Mouse (Mus musculus) CH12.LX (cell line): ENCODE results near the gene Baiap2l1. TPM values are rescaled to one million over a fixed set of nuclear protein-coding genes. Genes with fewer than 3 reads are reported as not detected.

ENCODE experiments used
- DNase-seq: peaks from one replicate; pipeline ENCODE4 v3.0.0-alpha.2; 2013; ENCODE audit errors: extremely low read depth
- H3K27ac ChIP-seq: 2 replicates; pipeline ENCODE4 v1.5.1; 2012; ENCODE audit warnings: low read depth, mild to moderate bottlenecking, control low read depth, moderate library complexity; ENCODE audit not compliant: insufficient read depth
- H3K27me3 ChIP-seq: replicated peaks from 2 replicates; pipeline ENCODE3; 2012; ENCODE audit warnings: inconsistent platforms
- H3K36me3 ChIP-seq, 2 experiments: replicated peaks in 1 of 2; 2 replicates each; pipeline versions ENCODE3 to v1.6.1; 2012; ENCODE audit warnings: inconsistent platforms in 1 of 2, low read length in 1 of 2, mild to moderate bottlenecking in 1 of 2, mixed read lengths in 1 of 2, moderate library complexity in 1 of 2; ENCODE audit not compliant: control insufficient read depth in 1 of 2, insufficient read depth in 1 of 2
- H3K4me1 ChIP-seq, 2 experiments: 2 replicates each; pipeline ENCODE4 v1.6.1; 2012; ENCODE audit warnings: inconsistent platforms in 1 of 2, moderate library complexity in 1 of 2; ENCODE audit not compliant: insufficient read depth in 2 of 2, control insufficient read depth in 1 of 2
- H3K4me2 ChIP-seq: 2 replicates; pipeline ENCODE4 v1.6.1; 2012; ENCODE audit warnings: low read depth, mild to moderate bottlenecking, control low read depth; ENCODE audit not compliant: poor library complexity, insufficient read depth, severe bottlenecking
- H3K4me3 ChIP-seq, 3 experiments: fragments of 150-350 bp in 1 of 3; sonication (generic) in 1 of 3; replicated peaks in 1 of 3; 2 replicates each; pipeline versions ENCODE3 to v1.5.1; 2011 to 2012; ENCODE audit warnings: low read depth in 2 of 3, low read length in 2 of 3, mild to moderate bottlenecking in 2 of 3, moderate library complexity in 2 of 3, control low read depth in 1 of 3, improper control_type of control experiment in 1 of 3, inconsistent platforms in 1 of 3, mixed read lengths in 1 of 3; ENCODE audit not compliant: poor library complexity in 1 of 3
- H3K79me2 ChIP-seq: replicated peaks from 2 replicates; pipeline ENCODE4 v1.6.1; 2012; ENCODE audit warnings: mild to moderate bottlenecking, moderate library complexity; ENCODE audit not compliant: control insufficient read depth, poor library complexity, insufficient read depth, severe bottlenecking; ENCODE audit errors: extremely low read depth
- H3K9ac ChIP-seq: 2 replicates; pipeline ENCODE4 v1.6.1; 2012; ENCODE audit warnings: low read depth, mild to moderate bottlenecking, control low read depth, moderate library complexity; ENCODE audit not compliant: insufficient read depth
- H3K9me3 ChIP-seq: replicated peaks from 2 replicates; pipeline ENCODE3; 2012; ENCODE audit warnings: low read length, inconsistent platforms, mixed read lengths
- BHLHE40 ChIP-seq: IDR thresholded peaks from 2 replicates; pipeline ENCODE4 v1.6.1; 2011; ENCODE audit warnings: mild to moderate bottlenecking, low read depth, low read length, improper control_type of control experiment
- CTCF ChIP-seq, 2 experiments: IDR thresholded peaks in 1 of 2; conservative IDR thresholded peaks in 1 of 2; 2 replicates each; pipeline ENCODE4 v1.5.1; 2011 to 2012; ENCODE audit warnings: low read depth in 2 of 2, low read length in 2 of 2, improper control_type of control experiment in 1 of 2, inconsistent platforms in 1 of 2, mild to moderate bottlenecking in 1 of 2, moderate library complexity in 1 of 2
- E2F4 ChIP-seq: IDR thresholded peaks from 2 replicates; pipeline ENCODE4 v1.6.1; 2011; ENCODE audit warnings: low read depth, low read length, improper control_type of control experiment; ENCODE audit not compliant: insufficient replicate concordance
- ELF1 ChIP-seq: IDR thresholded peaks from 2 replicates; pipeline ENCODE4 v1.6.1; 2014; ENCODE audit warnings: low read depth, mild to moderate bottlenecking, inconsistent platforms, low read length, improper control_type of control experiment
- EP300 ChIP-seq: IDR thresholded peaks from 2 replicates; pipeline ENCODE4 v1.6.1; 2011; ENCODE audit warnings: low read length, improper control_type of control experiment
- ETS1 ChIP-seq: conservative IDR thresholded peaks from 2 replicates; pipeline ENCODE4 v1.6.1; 2012; ENCODE audit warnings: low read depth, mild to moderate bottlenecking, inconsistent platforms, low read length, improper control_type of control experiment, moderate library complexity
- GABPA ChIP-seq: IDR thresholded peaks from 2 replicates; pipeline ENCODE4 v1.6.1; 2012; ENCODE audit warnings: low read depth, low read length, improper control_type of control experiment, inconsistent platforms; ENCODE audit not compliant: insufficient replicate concordance
- IRF4 ChIP-seq: IDR thresholded peaks from 2 replicates; pipeline ENCODE4 v1.6.1; 2014; ENCODE audit warnings: low read depth, mild to moderate bottlenecking, inconsistent platforms, low read length, improper control_type of control experiment
- MAX ChIP-seq: IDR thresholded peaks from 2 replicates; pipeline ENCODE4 v1.6.1; 2011; ENCODE audit warnings: low read length, improper control_type of control experiment
- MAZ ChIP-seq: IDR thresholded peaks from 2 replicates; pipeline ENCODE4 v1.6.1; 2012; ENCODE audit warnings: low read depth, mild to moderate bottlenecking, inconsistent platforms, low read length, improper control_type of control experiment, moderate library complexity
- NELFE ChIP-seq: IDR thresholded peaks from 2 replicates; pipeline ENCODE4 v1.6.1; 2011; ENCODE audit warnings: low read depth, low read length, improper control_type of control experiment
- NRF1 ChIP-seq: IDR thresholded peaks from 2 replicates; pipeline ENCODE4 v1.6.1; 2014; ENCODE audit warnings: low read depth, mild to moderate bottlenecking, inconsistent platforms, low read length, improper control_type of control experiment, moderate library complexity
- RAD21 ChIP-seq: IDR thresholded peaks from 2 replicates; pipeline ENCODE4 v1.6.1; 2011; ENCODE audit warnings: low read depth, mild to moderate bottlenecking, low read length, improper control_type of control experiment, moderate library complexity
- RCOR1 ChIP-seq: conservative IDR thresholded peaks from 2 replicates; pipeline ENCODE4 v1.6.1; 2012; ENCODE audit warnings: low read depth, mild to moderate bottlenecking, inconsistent platforms, low read length, improper control_type of control experiment
- SIN3A ChIP-seq: IDR thresholded peaks from 2 replicates; pipeline ENCODE4 v1.6.1; 2012; ENCODE audit warnings: low read length, improper control_type of control experiment, inconsistent platforms
- TBP ChIP-seq: conservative IDR thresholded peaks from 2 replicates; pipeline ENCODE4 v1.6.1; 2011; ENCODE audit warnings: low read depth, low read length, improper control_type of control experiment
- UBTF ChIP-seq: IDR thresholded peaks from 2 replicates; pipeline ENCODE4 v1.6.1; 2012; ENCODE audit warnings: low read depth, mild to moderate bottlenecking, inconsistent platforms, low read length, improper control_type of control experiment, moderate library complexity
- ZKSCAN1 ChIP-seq: IDR thresholded peaks from 2 replicates; pipeline ENCODE4 v1.6.1; 2012; ENCODE audit warnings: low read depth, inconsistent platforms, low read length, improper control_type of control experiment, borderline replicate concordance
- ZMIZ1 ChIP-seq: IDR thresholded peaks from 2 replicates; pipeline ENCODE4 v1.6.1; 2012; ENCODE audit warnings: low read depth, mild to moderate bottlenecking, inconsistent platforms, low read length, improper control_type of control experiment
- ZNF384 ChIP-seq: IDR thresholded peaks from 2 replicates; pipeline ENCODE4 v1.6.1; 2012; ENCODE audit warnings: low read depth, low read length, improper control_type of control experiment, inconsistent platforms
- dilution Hi-C: fragments of 300-500 bp; cut with MboI; formaldehyde crosslinking; loops from 2 replicates; pipeline ENCODE4 v1.14.3; 2020; ENCODE audit warnings: low sequenced_read_pairs; ENCODE audit not compliant: extremely low pct_unique_long_range_greater_than_20kb, extremely low pct_ligation_motif_present
- in situ Hi-C: fragments of 300-500 bp; cut with MboI; formaldehyde crosslinking; loops from 3 replicates; pipeline ENCODE4 v1.14.3; 2019; ENCODE audit warnings: low sequenced_read_pairs, low pct_ligation_motif_present, low pct_unique_long_range_greater_than_20kb, mixed read lengths
- polyA plus RNA-seq: library from polyadenylated mRNA; unstranded; fragments of >175 nt; gene quantifications from 2 replicates; pipeline ENCODE4 v1.2.1, GENCODE M21; 2012; ENCODE audit warnings: low read depth; ENCODE audit not compliant: insufficient read length
- total RNA-seq, 2 experiments: library from RNA; depleted of rRNA; stranded (reverse); fragments of 300-350 nt in 1 of 2; fragments of >200 nt in 1 of 2; gene quantifications; 2 replicates each; pipeline ENCODE4 v1.2.3; 2012 to 2014

The Baiap2l1 gene
- total and polyA plus RNA-seq, 3 experiments = 0.04 to 0.40 (median 0.11) TPM

- peaks cover 54% of the 10 kb centered on the region for H3K27me3 ChIP-seq
- no peaks in the 10 kb centered on the region for H3K79me2 ChIP-seq
- H3K36me3 ChIP-seq = no peaks in the 10 kb centered on the region
- no peak for DNase-seq
- in situ Hi-C loops = no loop called here
- H3K9ac ChIP-seq = no peak overlapping the region
- H3K9me3 ChIP-seq = peaks cover 8% of the 10 kb centered on the region
- TF ChIP-seq CTCF (conservative IDR thresholded peaks at IDR 0.05 in 1 of 2, IDR thresholded peaks at IDR 0.05 in 1 of 2; ENCODE audit: low read depth in 2 of 2, low read length in 2 of 2) = no peak
- TF ChIP-seq E2F4 = no peak
- TF ChIP-seq MAZ = no peak
- no peak for TF ChIP-seq GABPA
- TF ChIP-seq NELFE = no peak
- TF ChIP-seq BHLHE40 = no peak
- no peak for TF ChIP-seq EP300
- no peak for TF ChIP-seq NRF1
- no peak for TF ChIP-seq ZKSCAN1
- TF ChIP-seq RCOR1 = no peak
- TF ChIP-seq, all 38 proteins: peak for 0
- no peak overlapping the region for H3K4me3 ChIP-seq
- no peaks in the 10 kb centered on the region for H3K4me1 ChIP-seq
- no peak overlapping the region for H3K27ac ChIP-seq
- dilution Hi-C loops = no loop called here
- no peak overlapping the region for H3K4me2 ChIP-seq
Observed at GRCm38 (mm10) chr5:144400821-144401220, 42.9 kb upstream of the Baiap2l1 start.

- Histone ChIP-seq H3K79me2 (no peaks in the 10 kb centered on the region), H3K9me3 (peaks cover 12% of the 10 kb centered on the region), H3K4me1 (no peaks in the 10 kb centered on the region), H3K27ac (no peak overlapping the region), H3K4me2 (no peak overlapping the region), H3K36me3 (no peaks in the 10 kb centered on the region), H3K9ac (no peak overlapping the region), H3K4me3 (no peak overlapping the region), H3K27me3 (peaks cover 57% of the 10 kb centered on the region)
- TF ChIP-seq RCOR1 = no peak
- no peak for TF ChIP-seq TBP
- no peak for TF ChIP-seq ETS1
- no peak for TF ChIP-seq SIN3A
- TF ChIP-seq ELF1 = no peak
- dilution Hi-C loops = no loop called here
- DNase-seq = no peak
- in situ Hi-C loops = no loop called here
Observed at GRCm38 (mm10) chr5:144397566-144397965, 39.7 kb upstream of the Baiap2l1 start.

- in situ Hi-C loops (no loop called here), dilution Hi-C loops (no loop called here)
- peaks cover 43% of the 10 kb centered on the region for H3K27me3 ChIP-seq
- no peaks in the 10 kb centered on the region for H3K4me1 ChIP-seq
- no peak for DNase-seq
- H3K9ac ChIP-seq = no peak overlapping the region
- no peaks in the 10 kb centered on the region for H3K36me3 ChIP-seq
- H3K27ac ChIP-seq = no peak overlapping the region
- no peak overlapping the region for H3K4me3 ChIP-seq
- H3K79me2 ChIP-seq = no peaks in the 10 kb centered on the region
- H3K9me3 ChIP-seq = peaks cover 15% of the 10 kb centered on the region
- no peak overlapping the region for H3K4me2 ChIP-seq
- no peak for TF ChIP-seq UBTF
- no peak for TF ChIP-seq RCOR1
- no peak for TF ChIP-seq GABPA
- no peak for TF ChIP-seq TBP
- no peak for TF ChIP-seq ZMIZ1
- TF ChIP-seq IRF4 = no peak
- TF ChIP-seq RAD21 = no peak
- no peak for TF ChIP-seq MAX
- no peak for TF ChIP-seq SIN3A
- no peak for TF ChIP-seq E2F4
- no peak for TF ChIP-seq CTCF (conservative IDR thresholded peaks at IDR 0.05 in 1 of 2, IDR thresholded peaks at IDR 0.05 in 1 of 2; ENCODE audit: low read depth in 2 of 2, low read length in 2 of 2)
- TF ChIP-seq MAZ = no peak
- TF ChIP-seq ZNF384 = no peak
Observed at GRCm38 (mm10) chr5:144394142-144394541, 36.2 kb upstream of the Baiap2l1 start.
